9 mouse cellular contexts compared by ENCODE assay signal in genomic region chr7:128541186-128541585, GRCm38 (mm10).
DNase-seq lines count a peak whose midpoint lies in the region; ATAC-seq lines count a peak whose summit lies in the region.
"Had no signal": no experiment of that assay in that cellular context is flagged by ENCODE, and none has a peak within 500 bp of the region (broad histone marks: within the 10 kb centered on the region; RNA-seq: fewer than 3 reads in every experiment).

No protein-coding gene starts in this region.

- ATAC-seq in frontal cortex, adult (ENCODE audit: low TSS enrichment), result peak; percentile 47; the same call in 1 of the 2 replicates
- ATAC-seq: forebrain, embryonic 16.5 days had no signal

- no peak for DNase-seq in frontal cortex, postnatal 25 days (ENCODE audit: low spot score in 2 of 2)
- peak; percentile 65 for DNase-seq in urinary bladder, postnatal 14 days (ENCODE audit: low spot score)
- no peak for DNase-seq in urinary bladder, postnatal 25 days (ENCODE audit: low spot score)
- DNase-seq in kidney, postnatal 14 days, result peak; percentile 64
- no peak for DNase-seq in neural tube, embryonic 10.5 days (ENCODE audit: extremely low spot score, low spot score)
- DNase-seq in spleen, adult 18-20 months, result no peak
- no peak for DNase-seq in cerebellum, postnatal 25 days

Comparison
In these comparisons a context has a peak if more than half of its experiments do, and no peak if none do; other contexts are left out.
1. DNase-seq: peak in urinary bladder, postnatal 14 days (single experiment) and kidney, postnatal 14 days (single experiment); none in frontal cortex, postnatal 25 days (0 of 2), urinary bladder, postnatal 25 days (single experiment), neural tube, embryonic 10.5 days (single experiment), spleen, adult 18-20 months (0 of 2) and cerebellum, postnatal 25 days (0 of 2).